Mouse (Mus musculus) heart, adult 2 months (tissue): ENCODE measurements at regions not wholly inside any gene's neighbourhood (a gene's known extent, or its start where the extent isn't known, plus 50 kb on each side); places are given as distances from the start of the nearest gene placed in this dataset.

ENCODE experiments used
- CTCF ChIP-seq: fragments of 200-600 bp; IDR thresholded peaks from 2 replicates; pipeline ENCODE4 v1.8.1; 2022; ENCODE audit warnings: antibody characterized with exemption, mild to moderate bottlenecking, moderate library complexity
- EP300 ChIP-seq: fragments of 200-500 bp; IDR thresholded peaks from 2 replicates; pipeline ENCODE4 v1.6.1; 2011; ENCODE audit warnings: low read depth, low read length, control low read depth; ENCODE audit not compliant: insufficient read depth

GRCm38 (mm10) chr9:91591915-91592314 lies 226.3 kb upstream of the Zic1 start:
- TF ChIP-seq EP300 (no peak), CTCF (no peak)
